Mouse (Mus musculus) spleen, postnatal 36 days (tissue): ENCODE data around the gene Acp5.
"Not testable (repeated sequence)": the region's sequence is repeated elsewhere in the genome, so short reads cannot be mapped to it uniquely, and the experiment has no call there.

ENCODE experiments used
- DNase-seq, 2 experiments: peaks; one replicate each; pipeline ENCODE4 v3.0.0; 2022; ENCODE audit warnings: low spot score in 2 of 2, mixed read lengths in 1 of 2

Gene Acp5

DNA sequence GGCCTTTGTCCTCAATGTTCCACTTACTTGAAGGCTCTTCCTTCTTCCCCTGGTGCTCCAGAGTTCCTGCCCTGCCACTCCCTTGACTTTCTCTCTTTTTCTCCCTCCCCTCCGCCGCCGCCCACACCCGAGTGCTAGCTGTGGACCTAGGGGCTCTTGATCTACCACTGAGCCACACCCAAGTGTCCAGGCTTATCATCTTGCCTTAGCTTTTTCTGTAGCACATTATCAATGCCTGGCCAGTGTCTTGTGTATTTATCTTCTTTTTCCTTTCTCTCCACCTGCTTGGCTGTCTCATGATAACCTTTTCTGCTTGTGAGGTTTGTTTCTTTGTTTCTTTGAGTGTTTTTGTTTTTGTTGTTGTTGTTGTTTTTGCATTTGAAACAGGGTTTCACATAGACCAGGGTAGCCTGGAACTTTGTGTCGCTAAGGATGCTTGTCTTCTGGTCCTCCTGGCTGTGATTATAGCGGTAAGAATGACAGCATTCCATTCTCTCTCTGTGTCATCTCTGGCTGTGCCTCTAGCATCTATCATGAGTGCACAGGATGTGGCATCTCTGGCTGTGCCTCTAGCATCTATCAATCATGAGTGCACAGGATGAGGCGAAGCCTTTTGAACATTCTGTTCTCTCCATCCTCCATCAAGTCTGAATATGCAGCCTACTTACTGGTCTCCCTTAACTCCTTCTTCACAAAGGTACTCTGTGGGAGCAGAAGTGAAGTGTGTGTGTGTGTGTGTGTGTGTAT, at the start of gene Acp5:
Gene Acp5, minus strand, starts transcription at position 68 of the 747 bp plus-strand sequence.
- DNase-seq: peak in 1 of 2 experiments; percentile 56

- DNase-seq: no peak
Measured at GRCm38 (mm10) chr9:22172318-22172717, 36.8 kb upstream of the Acp5 start.

DNA sequence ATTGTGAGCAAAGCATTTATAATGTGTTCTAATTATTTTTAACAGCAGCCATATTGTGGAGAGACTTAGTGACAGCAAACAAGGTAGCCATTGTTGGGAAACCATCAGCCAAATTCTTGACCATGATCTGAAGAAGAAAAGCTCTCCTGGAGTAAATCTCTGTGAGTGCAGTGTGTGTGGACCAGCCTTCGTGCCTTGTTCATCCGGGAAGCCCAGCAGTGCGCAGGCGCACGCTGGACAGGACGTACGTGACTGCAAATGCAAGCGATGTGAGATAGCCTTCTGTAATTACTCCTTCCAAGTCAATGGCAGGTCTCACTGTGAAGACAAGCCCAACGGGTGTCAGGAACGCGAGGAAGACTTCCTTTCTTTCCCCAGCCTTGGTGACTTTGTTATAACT, 33.8 kb upstream of the Acp5 start:
- DNase-seq: no peak

DNA sequence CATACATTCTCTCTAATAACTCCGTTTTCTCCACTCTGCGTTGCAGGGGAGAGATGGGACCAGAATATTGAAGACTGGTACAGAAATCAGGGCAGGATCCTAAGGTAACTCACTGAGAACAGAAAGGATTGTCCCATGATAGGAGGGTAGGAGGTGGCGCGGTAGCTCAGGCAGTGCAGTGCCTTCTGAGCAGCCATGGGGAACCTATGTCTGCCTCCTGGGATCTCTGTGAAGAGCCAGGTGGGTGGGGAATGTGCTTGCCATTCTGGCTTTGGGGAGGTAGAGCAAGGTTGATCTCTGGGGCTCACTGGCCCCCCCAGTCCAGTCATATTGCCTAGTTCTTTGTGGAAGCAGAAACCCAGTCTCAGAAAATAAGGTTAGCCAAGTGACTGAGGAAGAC, 32.2 kb upstream of the Acp5 start:
- no peak for DNase-seq

DNA sequence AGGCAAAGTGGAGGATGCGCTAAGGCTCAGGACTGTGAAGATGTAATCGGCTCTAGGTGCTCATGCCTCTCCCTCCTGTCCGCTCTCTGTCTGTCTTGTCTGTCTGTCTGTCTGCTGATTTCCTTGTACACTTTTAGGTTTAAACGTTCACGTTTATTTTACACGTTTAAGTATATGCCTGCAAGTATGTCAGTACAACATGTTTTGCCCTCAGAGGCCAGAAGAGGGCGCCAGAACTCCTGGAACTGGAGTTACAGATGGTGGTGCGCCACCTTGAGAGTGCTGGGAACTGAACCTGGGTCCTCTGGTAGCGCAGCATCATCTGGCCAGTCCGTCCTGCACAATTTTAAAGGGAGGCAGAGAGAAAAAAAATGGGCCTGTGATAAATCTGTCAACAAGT, 31.2 kb upstream of the Acp5 start:
- no peak for DNase-seq

GRCm38 (mm10) chr9:22165964-22166363, 30.5 kb upstream of the Acp5 start:
- no peak for DNase-seq

- DNase-seq: no peak
Measured at GRCm38 (mm10) chr9:22164711-22165668, 29.5 kb upstream of the Acp5 start.

DNA sequence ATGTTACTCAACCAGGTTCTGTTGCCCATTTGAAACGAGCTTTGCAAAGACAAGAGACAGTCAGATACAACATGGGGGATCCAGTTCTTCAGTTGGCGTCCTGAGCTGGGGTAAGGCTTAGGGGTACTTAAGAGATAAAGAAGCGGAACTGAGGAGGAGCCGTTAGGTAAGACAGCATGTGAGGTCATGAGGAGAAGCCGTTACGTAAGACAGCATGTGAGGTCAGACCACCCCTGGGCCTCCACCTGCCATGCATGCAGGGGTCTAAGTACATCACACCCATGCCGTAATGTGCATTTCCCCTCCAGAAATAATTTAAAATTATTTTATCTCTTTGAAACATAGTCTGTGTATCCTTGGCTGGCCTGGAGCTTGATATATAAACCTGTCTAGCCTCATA, 27.4 kb upstream of the Acp5 start:
- DNase-seq: no peak

DNA sequence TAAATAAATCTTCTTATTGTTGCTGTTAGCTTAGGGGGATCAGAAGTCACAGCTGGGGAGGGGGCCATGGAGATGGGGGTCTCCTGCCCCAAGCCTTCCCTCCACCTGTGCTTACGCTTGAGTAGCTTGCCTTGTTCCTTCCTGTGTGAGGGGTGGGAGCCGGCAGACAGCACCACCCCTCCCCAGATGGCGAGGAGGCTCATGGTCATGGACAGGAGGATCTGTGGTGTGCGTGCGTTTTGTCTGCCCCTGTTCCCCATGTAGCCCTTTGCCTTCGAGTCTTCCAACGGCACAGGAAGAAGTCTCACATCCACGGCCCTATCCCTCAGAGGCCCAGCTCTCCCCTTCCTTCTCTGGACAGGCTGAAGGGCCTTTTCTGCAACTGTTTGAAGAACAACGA, 26.8 kb upstream of the Acp5 start:
- DNase-seq: no peak

DNA sequence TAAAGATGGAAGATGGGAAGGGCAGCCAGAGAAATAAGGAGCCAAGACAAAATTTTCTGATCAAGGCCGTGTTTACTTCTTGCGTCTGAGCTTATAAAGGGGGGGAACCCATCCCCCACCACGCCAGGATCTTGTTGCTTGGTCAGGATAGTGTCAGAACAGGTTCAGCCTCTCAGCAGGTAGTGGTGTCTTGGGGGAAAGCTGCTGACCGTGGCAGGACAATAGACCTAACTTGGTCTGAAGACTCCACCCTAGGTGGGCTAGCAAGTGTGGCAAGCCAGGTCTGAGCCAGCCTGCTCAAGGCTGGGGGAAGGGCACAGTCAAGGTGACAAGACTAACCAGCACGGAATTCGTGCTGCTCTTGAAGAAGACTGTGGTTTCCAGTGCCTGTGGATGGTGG, 25.8 kb upstream of the Acp5 start:
- DNase-seq: no peak

DNA sequence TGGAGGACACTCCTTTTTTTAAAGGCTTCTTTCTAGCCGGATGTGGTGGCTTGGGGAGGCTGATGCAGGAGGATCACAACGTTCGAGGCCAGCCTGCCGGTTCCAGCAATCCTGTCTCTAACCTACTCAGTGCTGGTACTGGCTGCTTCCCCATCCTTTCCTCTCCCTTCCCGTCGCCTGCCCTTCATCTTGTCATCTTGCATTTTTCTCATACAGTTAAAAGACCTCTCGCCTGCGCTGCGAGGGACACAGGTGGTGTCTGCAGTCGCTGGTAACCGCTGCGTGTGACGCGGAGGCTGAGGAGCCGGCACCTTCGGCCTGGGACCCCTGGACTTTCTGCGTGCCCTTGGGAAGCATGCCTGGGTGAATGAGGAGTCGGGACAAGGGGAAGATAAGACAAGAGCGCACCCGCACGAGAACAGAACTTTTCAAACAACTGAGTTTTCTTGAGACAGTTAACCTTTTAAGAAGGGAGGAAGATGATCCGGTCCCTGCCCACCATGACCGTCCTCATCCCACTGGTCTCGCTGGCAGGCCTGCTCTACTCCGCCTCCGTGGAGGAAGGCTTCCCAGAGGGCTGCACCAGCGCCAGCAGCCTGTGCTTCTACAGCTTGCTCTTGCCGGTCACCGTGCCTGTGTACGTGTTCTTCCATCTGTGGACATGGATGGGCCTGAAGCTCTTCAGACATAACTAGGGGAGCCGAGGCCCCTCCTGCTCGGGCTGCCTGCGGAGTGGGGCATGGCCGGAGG, 22.2 kb upstream of the Acp5 start:
- no peak for DNase-seq

GRCm38 (mm10) chr9:22156497-22157245, 21.2 kb upstream of the Acp5 start, which contains the start of gene Pigyl:
Gene Pigyl (plus strand): TSS chr9:22156846.
- DNase-seq: peak; percentile 98 to 100

GRCm38 (mm10) chr9:22155614-22156013, 20.1 kb upstream of the Acp5 start:
- DNase-seq: peak; percentile 70 to 75

DNA sequence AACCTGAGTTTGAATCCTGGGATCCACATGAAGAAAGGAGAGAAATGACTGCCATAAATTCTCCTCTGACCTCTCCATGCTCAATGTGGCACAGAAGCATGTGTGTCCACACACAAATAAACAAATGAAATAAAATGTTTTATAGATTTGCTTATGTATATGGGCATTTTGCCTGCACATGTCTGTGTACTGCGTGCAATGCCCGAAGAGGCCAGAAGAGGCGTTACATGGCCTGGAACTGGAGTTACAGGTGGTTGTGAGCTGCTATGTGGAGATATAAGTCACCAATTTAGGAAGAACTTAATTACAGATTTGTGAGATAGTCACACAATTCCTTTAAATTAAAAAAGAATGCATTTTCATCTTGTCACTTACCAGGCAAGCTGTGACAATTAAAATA, 18.3 kb upstream of the Acp5 start:
- no peak for DNase-seq

DNA sequence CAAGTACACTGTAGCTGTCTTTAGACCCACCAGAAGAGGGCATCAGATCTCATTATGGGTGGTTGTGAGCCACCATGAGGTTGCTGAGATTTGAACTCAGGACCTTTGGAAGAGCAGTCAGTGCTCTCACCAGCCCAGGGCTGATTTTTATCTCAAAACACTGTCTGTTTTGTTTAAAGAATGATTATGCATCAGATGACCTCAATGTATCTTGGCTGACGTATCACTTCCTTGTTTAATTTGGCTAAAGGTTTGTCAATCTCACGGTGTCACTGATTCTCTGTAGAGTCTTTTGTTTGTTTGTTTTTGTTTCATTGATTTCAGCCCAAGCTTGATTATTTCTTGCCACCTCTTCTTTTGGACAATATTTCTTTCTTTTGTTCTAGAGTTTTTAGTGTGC, 15.4 kb upstream of the Acp5 start:
- DNase-seq: no peak

GRCm38 (mm10) chr9:22150249-22150693, 14.8 kb upstream of the Acp5 start:
- DNase-seq: not testable (repeated sequence)

DNA sequence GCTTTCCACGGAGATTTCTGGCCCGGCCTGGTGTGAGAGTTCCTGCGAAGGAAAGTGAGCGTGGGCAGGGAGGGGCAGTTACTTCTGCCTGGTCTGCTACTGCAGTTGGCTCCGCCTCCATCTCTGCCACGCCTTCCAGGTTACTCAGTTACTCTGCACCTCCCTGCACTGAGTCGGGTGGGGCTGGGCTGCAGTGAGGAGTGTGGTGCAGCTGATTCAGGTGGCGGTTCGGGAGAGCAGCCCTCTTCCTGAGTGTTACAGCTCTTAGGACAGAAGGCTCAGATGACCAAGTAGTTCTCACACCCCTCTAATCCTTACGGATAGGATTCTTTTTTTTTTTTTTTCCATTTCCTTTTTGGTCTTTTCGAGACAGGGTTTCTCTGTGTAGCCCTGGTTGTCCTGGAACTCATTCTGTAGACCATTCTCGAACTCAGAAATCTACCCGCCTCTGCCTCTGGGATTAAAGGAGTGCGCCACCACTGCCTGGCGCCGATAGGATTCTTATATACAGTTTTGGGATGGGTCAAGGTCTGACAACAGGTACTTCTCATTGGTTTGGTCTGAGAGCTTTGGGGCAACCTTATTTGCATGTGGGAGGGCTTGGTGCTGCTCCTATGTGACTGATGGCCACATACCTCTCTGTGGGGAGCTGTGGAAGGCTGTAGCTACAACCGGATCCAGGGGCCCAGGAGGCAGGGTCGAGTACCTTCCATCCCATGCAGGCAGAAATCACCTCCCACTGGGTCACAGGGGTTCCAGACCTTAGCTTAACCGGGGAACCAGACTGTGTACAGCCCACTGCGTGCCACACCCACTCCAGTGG, 14.1 kb upstream of the Acp5 start:
- no peak for DNase-seq

- no peak for DNase-seq
Measured at GRCm38 (mm10) chr9:22144304-22144965, 8.9 kb upstream of the Acp5 start.

- DNase-seq: peak; percentile 83 to 87
Measured at GRCm38 (mm10) chr9:22143108-22144037, 7.9 kb upstream of the Acp5 start.
